Mouse (Mus musculus) stomach, embryonic 15.5 days (tissue): Measurements from ENCODE around the gene Lnx1. TPM values are rescaled to one million over a fixed set of nuclear protein-coding genes. Genes with fewer than 3 reads are reported as not detected.
A peak's percentile ranks its signal among the peaks of the same experiment; 100 is the strongest.

ENCODE experiments used
- ATAC-seq: fragments of 200-750 bp; cut with Nextera tagmentation; 2 replicates; pipeline ENCODE4 v1.8.0; 2017; ENCODE audit warnings: low read depth, moderate number of reproducible peaks, moderate TSS enrichment; ENCODE audit not compliant: insufficient read depth, low FRiP score
- H3K27ac ChIP-seq: fragments of 300-500 bp; sonication (generic); 2 replicates; pipeline ENCODE4 v1.5.1; 2015; ENCODE audit warnings: mild to moderate bottlenecking, inconsistent platforms
- H3K27me3 ChIP-seq: fragments of 300-500 bp; sonication (generic); replicated peaks from 2 replicates; pipeline ENCODE4 v1.6.1; 2015; ENCODE audit warnings: inconsistent platforms
- H3K36me3 ChIP-seq: fragments of 300-500 bp; sonication (generic); 2 replicates; pipeline ENCODE4 v1.6.1; 2015; ENCODE audit warnings: inconsistent platforms
- H3K4me1 ChIP-seq: fragments of 300-500 bp; sonication (generic); 2 replicates; pipeline ENCODE4 v1.6.1; 2015; ENCODE audit warnings: inconsistent platforms
- H3K4me2 ChIP-seq: fragments of 300-500 bp; sonication (generic); 2 replicates; pipeline ENCODE4 v1.6.1; 2015; ENCODE audit warnings: mild to moderate bottlenecking, inconsistent platforms
- H3K4me3 ChIP-seq: fragments of 300-500 bp; sonication (generic); replicated peaks from 2 replicates; pipeline ENCODE4 v1.5.1; 2015; ENCODE audit warnings: inconsistent platforms
- H3K9ac ChIP-seq: fragments of 300-500 bp; sonication (generic); 2 replicates; pipeline ENCODE4 v1.6.1; 2015; ENCODE audit warnings: inconsistent platforms
- H3K9me3 ChIP-seq: fragments of 300-500 bp; sonication (generic); 2 replicates; pipeline ENCODE4 v1.6.1; 2016; ENCODE audit warnings: inconsistent platforms
- WGBS: fragments of 180-500 bp; shearing (Covaris S2); methylation state at CpG from one replicate; pipeline ENCODE4 v1.1.7; 2015; 5-methylcytosine and 5-hydroxymethylcytosine counted together
- polyA plus RNA-seq: library from polyadenylated mRNA; unstranded; fragments of >200 nt; fragmentation: Nextera tagmentation; extraction: Ambion mirVana; gene quantifications from 2 replicates; pipeline ENCODE4 v1.2.1, GENCODE M21; 2015

Lnx1 gene
- polyA plus RNA-seq, 1 experiment from 2014 or later = 4.6 TPM

GRCm38 (mm10) chr5:74618573-74619059 lies 84.1 kb downstream of the Lnx1 start:
- Histone ChIP-seq H3K4me2 (no peak overlapping the region), H3K4me1 (0 out of 2 replicates have a peak, but pooled peaks cover under 1% of the 10 kb centered on the region), H3K27ac (no peak overlapping the region), H3K4me3 (no peak overlapping the region), H3K9ac (no peak overlapping the region), H3K9me3 (no peaks in the 10 kb centered on the region), H3K36me3 (no peaks in the 10 kb centered on the region), H3K27me3 (no peaks in the 10 kb centered on the region)
- ATAC-seq = no peak
- 64% methylated on average over 3 of the region's 3 CpGs for WGBS

GRCm38 (mm10) chr5:74617816-74618572 lies 84.7 kb downstream of the Lnx1 start:
- 37% methylated on average over 13 of the region's 13 CpGs for WGBS
- ATAC-seq = no peak
- Histone ChIP-seq H3K36me3 (no peaks in the 10 kb centered on the region), H3K27me3 (no peaks in the 10 kb centered on the region), H3K9ac (no peak overlapping the region), H3K4me3 (no peak overlapping the region), H3K9me3 (no peaks in the 10 kb centered on the region), H3K4me1 (peaks cover 6% of the 10 kb centered on the region; the same call in 1 of the 2 replicates), H3K4me2 (no peak overlapping the region), H3K27ac (no peak overlapping the region)

GRCm38 (mm10) chr5:74613491-74614151 lies 89.1 kb downstream of the Lnx1 start:
- Histone ChIP-seq H3K9ac (no peak overlapping the region), H3K4me3 (no peak overlapping the region), H3K4me1 (peaks cover 6% of the 10 kb centered on the region; the same call in 1 of the 2 replicates), H3K36me3 (no peaks in the 10 kb centered on the region), H3K27ac (no peak overlapping the region), H3K9me3 (no peaks in the 10 kb centered on the region), H3K4me2 (peak overlapping the region; percentile 17; the same call in 1 of the 2 replicates), H3K27me3 (no peaks in the 10 kb centered on the region)
- no peak for ATAC-seq
- 31% methylated on average over 18 of the region's 18 CpGs for WGBS

- WGBS = 75% methylated on average over 5 of the region's 5 CpGs
Observed at GRCm38 (mm10) chr5:74612713-74613112, 90.0 kb downstream of the Lnx1 start.

GRCm38 (mm10) chr5:74610511-74610910 lies 92.2 kb downstream of the Lnx1 start:
- no peaks in the 10 kb centered on the region for H3K36me3 ChIP-seq
- H3K27me3 ChIP-seq = no peaks in the 10 kb centered on the region
- H3K4me3 ChIP-seq = no peak overlapping the region
- no peak overlapping the region for H3K27ac ChIP-seq
- no peak for ATAC-seq
- 66% methylated on average over 10 of the region's 10 CpGs for WGBS
- no peak overlapping the region for H3K4me2 ChIP-seq
- no peaks in the 10 kb centered on the region for H3K9me3 ChIP-seq
- H3K4me1 ChIP-seq = peaks cover 6% of the 10 kb centered on the region; the same call in 1 of the 2 replicates
- no peak overlapping the region for H3K9ac ChIP-seq

More at GRCm38 (mm10) chr5:74612713-74613112, 90.0 kb downstream of the Lnx1 start:
- Histone ChIP-seq H3K4me2 (no peak overlapping the region), H3K4me1 (peaks cover 6% of the 10 kb centered on the region; the same call in 1 of the 2 replicates), H3K36me3 (no peaks in the 10 kb centered on the region), H3K27ac (no peak overlapping the region), H3K9ac (no peak overlapping the region), H3K4me3 (no peak overlapping the region), H3K27me3 (no peaks in the 10 kb centered on the region), H3K9me3 (no peaks in the 10 kb centered on the region)
- ATAC-seq = no peak

- no peak overlapping the region for H3K4me3 ChIP-seq
- ATAC-seq = no peak
- H3K4me2 ChIP-seq = no peak overlapping the region
- H3K4me1 ChIP-seq = no peaks in the 10 kb centered on the region
- no peak overlapping the region for H3K27ac ChIP-seq
- WGBS = 84% methylated on average over 8 of the region's 8 CpGs
- no peak overlapping the region for H3K9ac ChIP-seq
- H3K36me3 ChIP-seq = no peaks in the 10 kb centered on the region
- no peaks in the 10 kb centered on the region for H3K9me3 ChIP-seq
- no peaks in the 10 kb centered on the region for H3K27me3 ChIP-seq
Observed at GRCm38 (mm10) chr5:74606213-74606612, 96.5 kb downstream of the Lnx1 start.

GRCm38 (mm10) chr5:74603306-74603705 lies 99.4 kb downstream of the Lnx1 start:
- ATAC-seq = no peak
- Histone ChIP-seq H3K4me3 (no peak overlapping the region), H3K4me1 (no peaks in the 10 kb centered on the region), H3K36me3 (peaks cover 3% of the 10 kb centered on the region; the same call in 1 of the 2 replicates), H3K9ac (no peak overlapping the region), H3K27ac (no peak overlapping the region), H3K9me3 (no peaks in the 10 kb centered on the region), H3K27me3 (no peaks in the 10 kb centered on the region), H3K4me2 (no peak overlapping the region)
- WGBS = 64% methylated on average over 4 of the region's 4 CpGs

GRCm38 (mm10) chr5:74602371-74602770 lies 100.3 kb downstream of the Lnx1 start:
- H3K4me1 ChIP-seq = no peaks in the 10 kb centered on the region
- H3K4me3 ChIP-seq = no peak overlapping the region
- no peak overlapping the region for H3K4me2 ChIP-seq
- no peak overlapping the region for H3K9ac ChIP-seq
- no peak for ATAC-seq
- H3K36me3 ChIP-seq = peaks cover 3% of the 10 kb centered on the region; the same call in 1 of the 2 replicates
- no peak overlapping the region for H3K27ac ChIP-seq
- H3K9me3 ChIP-seq = no peaks in the 10 kb centered on the region
- H3K27me3 ChIP-seq = no peaks in the 10 kb centered on the region
- 79% methylated on average over 10 of the region's 10 CpGs for WGBS

GRCm38 (mm10) chr5:74601965-74602364 lies 100.7 kb downstream of the Lnx1 start:
- Histone ChIP-seq H3K36me3 (peaks cover 3% of the 10 kb centered on the region; the same call in 1 of the 2 replicates), H3K9me3 (no peaks in the 10 kb centered on the region), H3K27ac (no peak overlapping the region), H3K27me3 (no peaks in the 10 kb centered on the region), H3K4me3 (no peak overlapping the region), H3K9ac (no peak overlapping the region), H3K4me1 (no peaks in the 10 kb centered on the region), H3K4me2 (no peak overlapping the region)
- 81% methylated on average over 6 of the region's 6 CpGs for WGBS
- no peak for ATAC-seq

- Histone ChIP-seq H3K27me3 (no peaks in the 10 kb centered on the region), H3K9ac (no peak overlapping the region), H3K36me3 (peaks cover 8% of the 10 kb centered on the region), H3K4me1 (no peaks in the 10 kb centered on the region), H3K9me3 (no peaks in the 10 kb centered on the region), H3K27ac (no peak overlapping the region), H3K4me3 (no peak overlapping the region), H3K4me2 (no peak overlapping the region)
- whole genome bisulfite sequencing = 49% methylated on average over 3 of the region's 3 CpGs
- ATAC-seq = no peak
Observed at GRCm38 (mm10) chr5:74601171-74601570, 101.5 kb downstream of the Lnx1 start.

- H3K9me3 ChIP-seq = no peaks in the 10 kb centered on the region
- no peak overlapping the region for H3K9ac ChIP-seq
- 73% methylated on average over 5 of the region's 5 CpGs for WGBS
- H3K4me1 ChIP-seq = no peaks in the 10 kb centered on the region
- no peak overlapping the region for H3K4me3 ChIP-seq
- H3K4me2 ChIP-seq = no peak overlapping the region
- H3K36me3 ChIP-seq = peaks cover 15% of the 10 kb centered on the region
- H3K27me3 ChIP-seq = no peaks in the 10 kb centered on the region
- ATAC-seq = no peak
- H3K27ac ChIP-seq = no peak overlapping the region
Observed at GRCm38 (mm10) chr5:74600010-74600409, 102.7 kb downstream of the Lnx1 start.

- Histone ChIP-seq H3K4me2 (no peak overlapping the region), H3K9me3 (no peaks in the 10 kb centered on the region), H3K36me3 (peaks cover 56% of the 10 kb centered on the region), H3K4me1 (no peaks in the 10 kb centered on the region), H3K27me3 (no peaks in the 10 kb centered on the region), H3K9ac (no peak overlapping the region), H3K27ac (no peak overlapping the region), H3K4me3 (no peak overlapping the region)
- ATAC-seq = no peak
- WGBS = 71% methylated on average over 8 of the region's 8 CpGs
Observed at GRCm38 (mm10) chr5:74593147-74593546, 109.6 kb downstream of the Lnx1 start.
